Mouse (Mus musculus) forebrain, embryonic 14.5 days (tissue): ENCODE results near the gene Jmy. TPM values are rescaled to one million over a fixed set of nuclear protein-coding genes. Genes with fewer than 3 reads are reported as not detected.

Source experiments
- ATAC-seq: fragments of 200-750 bp; cut with Nextera tagmentation; 2 replicates; pipeline ENCODE4 v1.8.0; 2017; ENCODE audit warnings: mild to moderate bottlenecking, moderate library complexity
- DNase-seq: peaks from one replicate; pipeline ENCODE4 v3.0.0-alpha.2; 2015; ENCODE audit warnings: low spot score
- H3K27ac ChIP-seq: fragments of 300-500 bp; sonication (generic); 2 replicates; pipeline ENCODE4 v1.5.1; 2014; ENCODE audit warnings: low read depth, mild to moderate bottlenecking, control low read depth, low read length, moderate library complexity
- H3K27me3 ChIP-seq: fragments of 300-500 bp; sonication (generic); replicated peaks from 2 replicates; pipeline ENCODE4 v1.6.1; 2014; ENCODE audit warnings: low read length, control low read depth, mixed read lengths; ENCODE audit not compliant: control insufficient read depth, insufficient read depth
- H3K36me3 ChIP-seq: fragments of 300-500 bp; sonication (generic); 2 replicates; pipeline ENCODE4 v1.6.1; 2014; ENCODE audit warnings: low read length, control low read depth; ENCODE audit not compliant: control insufficient read depth, insufficient read depth
- H3K4me1 ChIP-seq: fragments of 300-500 bp; sonication (generic); 2 replicates; pipeline ENCODE4 v1.6.1; 2014; ENCODE audit warnings: antibody characterized with exemption, low read length, control low read depth; ENCODE audit not compliant: control insufficient read depth, insufficient read depth
- H3K4me2 ChIP-seq: fragments of 300-500 bp; sonication (generic); 2 replicates; pipeline ENCODE4 v1.6.1; 2014; ENCODE audit warnings: mild to moderate bottlenecking, control low read depth, low read length
- H3K4me3 ChIP-seq: fragments of 300-500 bp; sonication (generic); 2 replicates; pipeline ENCODE4 v1.5.1; 2014; ENCODE audit warnings: low read depth, low read length, control low read depth
- H3K9ac ChIP-seq: fragments of 300-500 bp; sonication (generic); 2 replicates; pipeline ENCODE4 v1.6.1; 2014; ENCODE audit warnings: mild to moderate bottlenecking, low read length, control low read depth, moderate library complexity
- H3K9me3 ChIP-seq: fragments of 300-500 bp; sonication (generic); replicated peaks from 2 replicates; pipeline ENCODE4 v1.6.1; 2016; ENCODE audit warnings: low read length, control low read depth, mixed read lengths; ENCODE audit not compliant: control insufficient read depth
- WGBS: fragments of 180-500 bp; shearing (Covaris S2); extraction: QIAGEN DNeasy Blood & Tissue Kit; methylation state at CpG from one replicate; pipeline ENCODE4 v1.1.7; 2014; 5-methylcytosine and 5-hydroxymethylcytosine counted together
- polyA plus RNA-seq: library from polyadenylated mRNA; unstranded; fragments of >200 nt; fragmentation: Nextera tagmentation; extraction: Ambion mirVana; gene quantifications from 2 replicates; pipeline ENCODE4 v1.2.1, GENCODE M21; 2014

The Jmy gene
- polyA plus RNA-seq, 1 experiment from 2014 or later, result 7.2 TPM

DNA sequence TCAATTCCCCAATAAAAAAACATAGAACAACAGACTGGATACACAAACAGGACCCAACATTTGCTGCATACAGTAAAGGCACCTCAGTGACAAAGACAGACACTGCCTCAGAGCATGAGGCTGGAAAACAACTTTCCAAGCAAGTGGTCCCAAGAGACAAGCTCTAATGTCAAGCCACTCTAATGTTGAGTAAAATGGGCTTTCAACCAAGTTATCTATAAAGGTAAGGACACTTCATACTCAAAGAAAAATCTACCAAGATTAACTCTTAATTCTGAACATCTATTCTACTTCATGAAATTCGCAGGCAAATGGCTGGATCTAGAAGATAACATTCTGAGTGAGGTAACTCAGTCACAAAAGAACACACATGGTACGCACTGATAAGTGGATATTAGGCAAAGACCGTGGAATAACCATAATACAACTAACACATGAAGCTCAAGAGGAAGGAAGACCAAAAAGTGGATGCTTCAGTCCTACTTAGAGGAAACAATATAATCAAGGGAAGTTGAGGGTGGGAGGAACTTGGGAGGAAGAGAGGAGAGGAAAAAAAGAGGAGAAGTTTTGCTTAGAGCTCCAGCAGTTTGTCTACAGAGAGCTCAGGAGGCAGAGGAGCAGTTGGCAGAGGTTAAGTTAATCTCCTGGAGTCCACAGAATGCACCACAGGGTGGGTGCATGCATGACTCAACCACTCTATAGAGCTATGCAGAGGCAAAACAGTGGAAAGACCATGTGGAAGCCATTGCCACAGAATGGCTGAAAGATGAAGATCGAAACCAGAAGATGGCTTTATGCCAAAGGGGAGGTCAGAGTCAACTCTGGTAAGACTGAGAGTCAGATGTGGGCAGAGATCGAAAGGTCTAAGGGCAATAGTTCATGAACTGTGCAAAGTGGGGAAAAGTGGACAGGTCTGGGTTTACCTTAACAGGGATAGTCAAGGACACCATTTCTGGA is 71.4 kb downstream of the Jmy start:
- peaks cover 2% of the 10 kb centered on the region; the same call in 1 of the 2 replicates for H3K36me3 ChIP-seq
- H3K27ac ChIP-seq, result no peak overlapping the region
- H3K9me3 ChIP-seq, result no peaks in the 10 kb centered on the region
- H3K4me3 ChIP-seq, result no peak overlapping the region
- ATAC-seq (no peak), DNase-seq (no peak)
- H3K4me1 ChIP-seq, result no peaks in the 10 kb centered on the region
- H3K27me3 ChIP-seq, result no peaks in the 10 kb centered on the region
- WGBS, result 94% methylated on average over 5 of the region's 5 CpGs
- no peak overlapping the region for H3K9ac ChIP-seq
- H3K4me2 ChIP-seq, result no peak overlapping the region

- Histone ChIP-seq H3K27ac (no peak overlapping the region), H3K9ac (no peak overlapping the region), H3K4me1 (peaks cover 4% of the 10 kb centered on the region; the same call in 1 of the 2 replicates), H3K36me3 (no peaks in the 10 kb centered on the region), H3K4me3 (no peak overlapping the region), H3K9me3 (no peaks in the 10 kb centered on the region), H3K27me3 (no peaks in the 10 kb centered on the region), H3K4me2 (no peak overlapping the region)
- no peak for DNase-seq
- WGBS, result 84% methylated on average over 2 of the region's 2 CpGs
- no peak for ATAC-seq
Observed at GRCm38 (mm10) chr13:93423224-93423623, 76.4 kb downstream of the Jmy start.

DNA sequence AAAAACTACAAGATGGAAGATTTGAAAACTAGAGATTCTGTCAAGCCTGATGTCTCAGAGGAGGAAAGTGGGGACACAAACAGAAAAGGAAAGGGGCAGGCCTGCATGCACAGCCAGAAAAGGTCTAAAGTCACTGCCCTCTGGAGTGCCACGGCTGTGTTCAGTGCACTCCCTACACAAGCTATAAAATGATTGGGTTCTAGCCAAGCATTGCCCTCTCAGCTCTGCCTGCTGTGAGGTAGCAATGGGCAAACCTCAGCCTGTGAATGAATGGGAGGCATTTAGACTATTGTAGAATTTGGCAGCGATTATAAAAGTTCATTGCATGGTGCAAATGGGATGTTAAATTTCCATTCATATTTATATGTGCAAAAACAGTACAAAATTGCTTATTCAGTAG is 79.8 kb downstream of the Jmy start:
- no peak overlapping the region for H3K9ac ChIP-seq
- no peak overlapping the region for H3K4me3 ChIP-seq
- ATAC-seq (no peak), DNase-seq (peak; percentile 48)
- no peaks in the 10 kb centered on the region for H3K27me3 ChIP-seq
- WGBS, result 47% methylated on average over 2 of the region's 2 CpGs
- peaks cover 4% of the 10 kb centered on the region; the same call in 1 of the 2 replicates for H3K4me1 ChIP-seq
- no peaks in the 10 kb centered on the region for H3K36me3 ChIP-seq
- no peaks in the 10 kb centered on the region for H3K9me3 ChIP-seq
- no peak overlapping the region for H3K4me2 ChIP-seq
- no peak overlapping the region for H3K27ac ChIP-seq

DNA sequence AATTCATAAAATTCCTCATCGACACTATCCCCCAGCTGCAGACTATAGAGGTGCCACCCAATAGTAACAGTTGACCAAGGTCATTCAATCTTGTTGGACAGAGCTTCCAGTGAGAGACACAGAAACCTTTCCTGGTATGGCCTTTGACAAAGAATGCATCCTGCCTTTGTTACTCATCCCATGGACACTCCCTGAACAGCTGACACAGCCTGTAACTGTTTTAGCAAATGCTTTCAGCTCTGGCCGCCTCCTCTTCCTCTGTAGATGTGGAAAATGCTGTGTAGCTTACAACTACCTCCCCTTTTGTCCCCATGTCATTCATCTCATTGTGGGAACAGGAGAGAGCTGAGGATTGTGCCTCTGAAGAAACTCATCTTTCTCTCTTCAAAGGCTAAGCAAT is 81.3 kb downstream of the Jmy start:
- DNase-seq (no peak), ATAC-seq (no peak)
- H3K9me3 ChIP-seq, result no peaks in the 10 kb centered on the region
- WGBS, result 89% methylated on average over 2 of the region's 2 CpGs
- H3K36me3 ChIP-seq, result no peaks in the 10 kb centered on the region
- H3K4me3 ChIP-seq, result no peak overlapping the region
- H3K4me2 ChIP-seq, result no peak overlapping the region
- no peak overlapping the region for H3K9ac ChIP-seq
- H3K27ac ChIP-seq, result no peak overlapping the region
- peaks cover 4% of the 10 kb centered on the region; the same call in 1 of the 2 replicates for H3K4me1 ChIP-seq
- no peaks in the 10 kb centered on the region for H3K27me3 ChIP-seq

DNA sequence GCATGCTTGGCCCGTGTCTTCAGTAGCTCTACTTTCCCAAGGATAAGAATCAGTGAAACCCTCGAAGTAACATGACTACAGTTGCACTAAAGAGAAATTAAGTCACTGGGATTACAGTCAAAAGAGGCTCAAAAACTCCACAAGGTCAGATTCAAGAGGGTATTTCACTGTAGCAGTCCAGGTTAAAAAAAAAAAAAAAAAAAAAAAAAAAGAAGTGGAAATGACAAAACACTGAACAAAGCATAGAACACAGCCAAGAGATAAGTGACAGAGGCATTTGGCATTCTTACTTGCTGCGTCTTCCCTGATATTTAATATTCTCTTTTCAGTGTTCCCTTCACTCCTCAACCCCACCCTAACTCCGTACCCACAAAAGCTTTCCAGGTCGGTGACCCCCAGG is 84.6 kb downstream of the Jmy start:
- 93% methylated on average over 5 of the region's 5 CpGs for WGBS

GRCm38 (mm10) chr13:93410343-93410742 is 89.3 kb downstream of the Jmy start:
- ATAC-seq (no peak), DNase-seq (no peak)
- H3K4me3 ChIP-seq, result no peak overlapping the region
- 89% methylated on average over 4 of the region's 4 CpGs for WGBS
- no peak overlapping the region for H3K9ac ChIP-seq
- no peaks in the 10 kb centered on the region for H3K9me3 ChIP-seq
- H3K4me2 ChIP-seq, result no peak overlapping the region
- peaks cover 8% of the 10 kb centered on the region; the same call in 1 of the 2 replicates for H3K36me3 ChIP-seq
- no peak overlapping the region for H3K27ac ChIP-seq
- no peaks in the 10 kb centered on the region for H3K27me3 ChIP-seq
- H3K4me1 ChIP-seq, result no peaks in the 10 kb centered on the region

More for the DNA sequence above, 84.6 kb downstream of the Jmy start:
- H3K36me3 ChIP-seq, result no peaks in the 10 kb centered on the region
- H3K9me3 ChIP-seq, result no peaks in the 10 kb centered on the region
- peaks cover 4% of the 10 kb centered on the region; the same call in 1 of the 2 replicates for H3K4me1 ChIP-seq
- DNase-seq (no peak), ATAC-seq (no peak)
- H3K4me2 ChIP-seq, result no peak overlapping the region
- no peaks in the 10 kb centered on the region for H3K27me3 ChIP-seq
- H3K9ac ChIP-seq, result no peak overlapping the region
- H3K27ac ChIP-seq, result no peak overlapping the region
- no peak overlapping the region for H3K4me3 ChIP-seq

DNA sequence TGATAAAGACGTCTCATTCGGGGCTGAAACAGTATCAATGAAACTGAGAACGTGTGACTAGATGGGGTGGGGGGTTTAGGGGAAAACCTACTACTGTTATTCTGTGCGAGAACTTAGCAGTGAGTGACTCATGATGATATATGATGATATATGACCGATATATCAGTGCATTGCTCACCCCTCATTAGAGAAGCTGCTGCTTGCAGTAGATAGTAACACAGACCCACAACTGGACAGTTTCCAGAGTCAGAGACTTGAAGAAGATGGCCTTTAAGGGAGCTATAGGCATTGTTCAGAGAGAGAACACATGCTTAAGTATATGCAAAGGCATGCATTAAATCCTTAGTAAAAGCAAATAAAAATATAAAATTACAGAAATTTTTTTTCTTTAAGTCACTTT is 92.8 kb downstream of the Jmy start:
- Histone ChIP-seq H3K9me3 (no peaks in the 10 kb centered on the region), H3K9ac (no peak overlapping the region)
- no peak for ATAC-seq

GRCm38 (mm10) chr13:93401947-93402346 is 97.7 kb downstream of the Jmy start:
- H3K27ac ChIP-seq, result no peak overlapping the region
- 91% methylated on average over 7 of the region's 7 CpGs for WGBS
- no peak for DNase-seq

More for the DNA sequence above, 92.8 kb downstream of the Jmy start:
- Histone ChIP-seq H3K4me3 (no peak overlapping the region), H3K27ac (no peak overlapping the region), H3K36me3 (peaks cover 8% of the 10 kb centered on the region; the same call in 1 of the 2 replicates), H3K4me1 (no peaks in the 10 kb centered on the region), H3K4me2 (no peak overlapping the region), H3K27me3 (no peaks in the 10 kb centered on the region)
- no peak for DNase-seq
- WGBS, result 94% methylated on average over 5 of the region's 5 CpGs

DNA sequence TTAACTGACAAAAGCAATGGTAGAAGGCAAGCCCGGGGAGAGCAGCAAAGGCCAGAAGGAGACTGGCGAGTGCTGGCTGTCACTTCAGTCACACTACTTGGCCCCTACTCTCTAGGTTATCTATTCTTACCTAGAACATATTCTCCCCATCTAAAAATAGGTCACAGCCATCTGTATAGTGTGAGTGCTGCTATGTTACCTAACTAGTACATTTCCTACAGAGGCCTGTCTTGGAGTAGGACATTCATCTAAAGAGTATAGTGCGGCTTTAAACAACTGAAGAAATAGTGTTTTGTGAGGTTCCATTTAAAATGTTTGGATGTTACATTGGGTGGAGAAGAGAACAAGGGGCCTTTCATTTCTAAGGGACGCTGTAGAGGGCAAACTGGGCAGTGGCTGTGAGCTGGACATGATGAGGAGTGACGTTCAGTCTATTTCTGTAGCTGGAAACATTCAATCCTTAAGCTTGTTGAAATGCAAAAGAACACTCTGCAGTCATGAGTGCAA is 99.8 kb downstream of the Jmy start:
- Histone ChIP-seq H3K36me3 (peaks cover 11% of the 10 kb centered on the region; the same call in 1 of the 2 replicates), H3K4me1 (no peaks in the 10 kb centered on the region), H3K27ac (no peak overlapping the region), H3K9ac (no peak overlapping the region), H3K27me3 (no peaks in the 10 kb centered on the region), H3K9me3 (0 out of 2 replicates have a peak, but pooled peaks cover 4% of the 10 kb centered on the region), H3K4me3 (no peak overlapping the region), H3K4me2 (no peak overlapping the region)
- DNase-seq (no peak), ATAC-seq (no peak)
- WGBS, result 88% methylated on average over 5 of the region's 5 CpGs

More at GRCm38 (mm10) chr13:93401947-93402346, 97.7 kb downstream of the Jmy start:
- Histone ChIP-seq H3K4me2 (no peak overlapping the region), H3K9me3 (0 out of 2 replicates have a peak, but pooled peaks cover 4% of the 10 kb centered on the region), H3K27me3 (no peaks in the 10 kb centered on the region), H3K4me3 (no peak overlapping the region), H3K9ac (no peak overlapping the region), H3K4me1 (no peaks in the 10 kb centered on the region), H3K36me3 (peaks cover 10% of the 10 kb centered on the region; the same call in 1 of the 2 replicates)
- no peak for ATAC-seq
